Mouse (Mus musculus): ENCODE results near the gene Olfr921.

Gene Olfr921

DNA sequence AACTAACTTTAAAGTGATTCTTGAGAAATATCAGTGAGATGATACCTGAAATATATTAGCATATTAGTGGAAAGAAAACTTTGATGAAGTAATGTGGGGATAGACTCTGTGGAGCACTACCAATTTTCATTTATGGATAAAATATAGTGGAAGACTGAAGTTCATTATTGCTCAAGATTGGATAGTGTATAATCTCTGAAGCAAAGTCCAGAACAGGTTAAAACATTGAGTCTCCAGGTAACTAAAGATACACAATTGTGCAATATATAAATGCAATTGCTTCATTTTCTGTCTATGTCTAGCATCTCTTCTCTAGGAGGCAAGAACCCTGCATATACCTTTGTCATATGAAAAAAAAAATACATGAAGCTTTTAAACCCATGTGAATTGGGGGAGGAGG lies at the start of gene Olfr921:
Olfr921 (plus strand) TSS at position 301 of the 400 bp plus-strand sequence.
- no peak for DNase-seq (ENCODE audit: low spot score)

DNA sequence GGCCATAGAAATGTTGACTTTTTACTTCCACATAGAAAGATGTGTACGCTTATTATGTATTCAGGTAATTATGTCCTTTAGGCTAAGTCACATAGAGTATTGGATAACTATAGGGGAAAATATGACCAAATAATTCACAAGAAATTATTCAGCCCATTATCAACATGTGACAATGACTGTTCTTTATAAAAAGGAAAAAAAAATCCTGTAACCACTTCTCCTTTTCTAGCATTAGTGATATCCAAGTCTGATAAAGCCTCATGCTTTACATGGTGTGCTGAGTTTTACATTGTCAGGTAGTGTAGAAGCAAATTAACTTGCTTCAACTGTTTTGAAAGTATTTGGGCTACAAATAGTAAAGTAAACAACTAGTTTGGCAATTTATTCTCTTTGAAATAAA lies 48.8 kb upstream of the Olfr921 start:
- DNase-seq (ENCODE audit: low spot score), result no peak

DNA sequence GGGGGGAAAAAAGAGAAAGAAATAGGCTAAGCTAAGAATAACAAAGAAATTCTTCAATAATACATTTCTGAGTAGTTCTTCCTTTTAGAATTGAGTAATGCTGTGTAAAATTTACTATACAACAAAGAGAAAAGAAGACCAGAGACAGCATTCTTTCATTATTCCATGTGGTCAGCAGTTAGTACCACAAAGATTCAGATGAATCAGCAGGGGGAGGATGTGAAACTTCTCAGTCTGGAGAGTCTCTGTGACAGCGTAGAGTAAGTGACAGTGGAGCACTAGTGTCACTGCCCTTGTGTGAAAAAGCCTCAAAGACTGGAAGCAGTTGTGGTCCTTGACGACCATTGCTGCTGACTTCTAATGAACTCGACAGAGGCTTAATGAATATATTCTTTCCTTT lies 44.6 kb upstream of the Olfr921 start:
- no peak for DNase-seq (ENCODE audit: low spot score)

DNA sequence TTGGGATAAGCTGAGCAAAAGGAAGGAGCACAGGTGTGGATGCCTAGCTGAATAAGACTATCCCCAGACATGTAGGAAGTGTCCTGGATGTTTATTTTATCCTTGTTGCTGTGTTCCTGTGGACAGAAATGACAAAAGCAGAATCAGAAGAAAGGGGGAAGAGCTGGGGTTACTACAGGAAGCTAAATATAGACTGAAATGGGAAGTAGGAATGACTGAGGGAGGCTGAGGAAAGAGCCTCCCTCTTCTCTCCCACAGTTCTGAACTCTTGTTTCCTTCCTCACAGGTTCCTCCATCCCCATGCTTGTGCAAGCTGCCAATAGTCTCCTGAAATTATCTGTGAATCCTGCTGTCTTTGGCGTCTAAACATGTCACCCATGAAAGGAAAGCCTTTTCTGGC lies 31.5 kb upstream of the Olfr921 start:
- no peak for DNase-seq (ENCODE audit: low spot score)

DNA sequence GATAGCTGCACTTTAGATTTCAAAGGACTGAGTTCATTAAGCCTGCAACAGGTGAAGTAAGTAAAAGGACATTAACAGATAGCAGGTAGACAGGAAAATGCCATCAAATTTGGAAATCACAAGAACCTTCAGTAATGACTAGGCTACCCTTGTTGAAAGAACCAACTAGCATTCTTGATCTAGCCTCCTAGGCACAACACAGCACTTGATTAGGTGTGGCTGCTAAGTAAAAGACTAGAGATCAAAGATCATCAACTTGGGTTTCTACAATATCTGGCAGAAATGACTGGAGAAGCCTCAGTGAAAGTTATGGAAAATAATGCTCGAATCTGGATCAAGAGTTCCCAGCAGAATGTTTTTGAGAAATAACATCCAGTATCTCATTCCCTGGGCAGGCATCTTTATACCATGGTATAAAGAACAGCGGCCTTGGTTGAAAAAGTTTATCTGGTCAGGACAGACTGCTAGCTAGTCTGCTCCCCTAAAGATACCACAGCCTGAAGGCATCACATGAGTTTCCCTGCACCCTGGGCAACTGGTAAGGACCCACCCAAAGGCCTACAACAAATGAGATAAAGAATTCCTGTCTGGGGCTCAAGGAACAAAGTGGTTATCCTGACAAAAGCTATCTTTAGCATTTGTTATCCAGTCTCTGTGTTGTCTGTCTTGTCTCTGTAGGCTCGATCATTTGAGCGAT lies 28.1 kb upstream of the Olfr921 start:
- DNase-seq (ENCODE audit: low spot score), result no peak

DNA sequence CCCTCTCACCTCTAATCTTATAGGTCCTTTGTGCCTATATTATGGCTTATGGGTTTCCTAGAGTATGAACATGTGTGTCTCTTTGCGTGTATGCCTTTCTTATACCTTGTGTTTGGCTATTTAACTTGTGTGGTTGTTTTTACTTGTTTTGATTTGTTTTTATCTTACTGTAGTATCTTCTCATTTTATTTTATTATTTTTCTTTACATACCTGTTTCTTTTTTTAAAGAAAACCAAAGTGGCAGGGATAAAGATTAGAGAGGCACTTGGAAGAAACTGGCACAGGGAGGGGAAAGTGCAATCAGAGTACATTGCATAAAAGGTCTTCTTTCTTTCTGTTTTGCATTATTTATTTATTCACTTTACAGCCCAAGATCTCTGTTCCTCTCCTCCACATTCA lies 20.9 kb upstream of the Olfr921 start, which contains the start of gene Olfr920:
Olfr920 (plus strand) TSS at position 301 of the 400 bp plus-strand sequence.
- DNase-seq (ENCODE audit: low spot score), result no peak

DNA sequence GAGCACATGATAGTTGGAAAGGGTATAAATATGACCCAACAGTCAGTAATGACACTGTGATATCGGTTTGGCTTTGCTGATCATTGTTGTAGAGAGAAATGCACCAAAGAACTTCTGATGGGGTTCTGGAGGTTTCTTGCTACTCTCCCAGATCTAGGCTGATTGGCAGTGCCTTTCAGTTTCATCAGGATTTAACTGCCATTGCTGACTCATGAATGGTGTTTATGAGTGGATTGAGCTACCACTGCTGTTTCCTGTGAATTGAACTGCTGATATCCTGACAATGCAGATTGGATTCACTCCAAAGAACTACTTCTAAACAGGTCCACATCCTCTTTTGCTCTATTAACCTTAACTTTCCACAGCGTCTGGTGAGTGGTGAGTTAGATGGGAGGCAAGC lies 19.8 kb downstream of the Olfr921 start:
- DNase-seq (ENCODE audit: low spot score), result no peak

DNA sequence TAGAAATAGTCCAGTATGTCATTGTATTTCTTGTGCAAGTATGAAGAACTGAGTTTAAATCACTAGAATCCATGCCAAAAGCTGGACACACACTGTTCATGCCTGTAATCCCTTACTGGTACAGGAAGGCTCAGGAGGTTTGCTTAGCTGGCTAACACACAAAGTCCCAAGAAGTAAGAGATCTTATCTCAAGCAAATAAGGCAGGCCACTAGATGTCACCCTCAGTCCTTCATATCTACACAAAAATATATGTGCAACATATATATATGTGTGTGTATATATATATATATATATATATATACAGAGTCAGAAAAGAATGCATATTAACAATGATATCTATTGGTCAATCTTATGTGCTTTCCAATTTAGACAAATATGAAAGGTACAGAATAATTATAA lies 32.8 kb downstream of the Olfr921 start:
- no peak for DNase-seq (ENCODE audit: low spot score)

DNA sequence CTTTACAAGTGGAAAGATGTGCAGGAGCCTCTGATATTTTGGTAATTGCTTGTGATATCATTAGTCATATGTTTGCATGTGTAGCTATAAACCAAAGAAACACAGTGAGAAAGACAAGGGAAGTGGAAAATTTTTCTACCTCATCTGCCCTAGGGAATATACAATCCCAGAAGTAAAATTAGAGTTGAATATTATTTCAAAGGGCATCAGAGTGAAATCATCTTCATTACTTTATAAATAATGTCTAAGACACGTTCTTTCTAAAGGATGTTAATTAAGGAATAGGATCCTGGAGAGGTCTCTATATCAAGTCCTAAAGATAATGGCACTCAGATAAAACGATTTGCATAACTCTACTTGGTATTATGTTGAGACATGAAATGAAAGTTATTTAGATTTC lies 41.4 kb downstream of the Olfr921 start, which contains the start of gene Olfr922:
Olfr922 (plus strand) TSS at position 301 of the 400 bp plus-strand sequence.
- no peak for DNase-seq (ENCODE audit: low spot score)

DNA sequence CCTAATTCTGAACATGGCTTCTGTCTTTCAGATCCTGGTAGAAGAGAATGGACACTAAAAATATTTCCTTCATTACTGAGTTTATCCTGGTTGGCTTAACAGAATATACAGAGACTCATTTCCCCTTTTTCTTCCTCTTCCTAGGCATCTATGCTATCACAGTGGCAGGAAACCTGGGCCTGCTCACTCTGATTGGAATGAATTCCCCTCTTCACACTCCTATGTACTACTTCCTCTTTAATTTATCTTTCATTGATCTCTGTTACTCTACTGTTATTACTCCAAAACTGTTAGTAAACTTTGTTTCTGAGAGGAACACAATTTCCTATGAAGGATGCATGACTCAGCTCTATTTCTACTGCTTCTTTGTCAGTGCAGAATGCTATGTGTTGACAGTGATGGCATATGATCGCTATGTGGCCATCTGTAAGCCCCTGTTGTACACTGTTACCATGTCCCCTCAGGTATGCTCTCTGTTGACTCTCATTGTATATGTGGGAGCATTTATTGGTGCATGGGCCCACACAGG lies 42.7 kb downstream of the Olfr921 start:
- DNase-seq (ENCODE audit: low spot score), result no peak

DNA sequence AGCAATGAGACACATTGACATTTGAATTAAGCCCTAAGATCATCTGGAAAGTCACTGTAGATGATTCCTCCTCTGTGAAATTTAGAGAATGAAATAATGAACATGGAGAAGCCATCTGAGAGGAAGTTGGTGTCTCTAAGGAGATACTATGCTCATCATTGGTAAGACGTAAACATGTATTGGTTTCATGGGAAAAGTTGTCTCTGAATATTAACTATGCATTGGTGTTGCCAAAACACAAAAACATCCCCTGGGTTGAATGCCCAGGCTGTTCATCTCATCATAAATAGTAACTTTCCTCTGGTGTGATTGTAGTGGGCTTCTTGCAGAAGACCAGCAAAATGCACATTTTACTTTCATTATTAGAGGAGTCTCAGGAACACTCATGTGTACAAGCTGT lies 53.4 kb downstream of the Olfr921 start, which contains the start of gene Olfr923:
Olfr923 (plus strand) TSS at position 301 of the 400 bp plus-strand sequence.
- no peak for DNase-seq (ENCODE audit: low spot score)
